Mouse (Mus musculus): ENCODE data around the gene Cd19. TPM values are rescaled to one million over a fixed set of nuclear protein-coding genes. Genes with fewer than 3 reads are reported as not detected.
A peak's percentile ranks its signal among the peaks of the same experiment; 100 is the strongest.

Gene Cd19
- polyA plus RNA-seq, 1 experiment from 2014 or later: not detected

- no peak overlapping the region for H3K27ac ChIP-seq (ENCODE audit: low read depth, low read length)
- peak overlapping the region; percentile 90 for H3K9ac ChIP-seq (ENCODE audit: low read length)
- peak overlapping the region; percentile 84 for H3K4me2 ChIP-seq
- H3K27me3 ChIP-seq (ENCODE audit: control insufficient read depth, insufficient read depth, low read length): no peaks in the 10 kb centered on the region
- peaks cover 9% of the 10 kb centered on the region for H3K4me1 ChIP-seq (ENCODE audit: control insufficient read depth, insufficient read depth, low read length)
- H3K4me3 ChIP-seq (ENCODE audit: low read depth, low read length): peak overlapping the region; percentile 61
- ATAC-seq (ENCODE audit: low FRiP score) (peak; percentile 7; the same call in 1 of the 2 replicates), DNase-seq (ENCODE audit: low spot score, missing footprints) (no peak)
- H3K36me3 ChIP-seq (ENCODE audit: control insufficient read depth, insufficient read depth, low read length): no peaks in the 10 kb centered on the region
- 26% methylated on average over 4 of the region's 4 CpGs for WGBS
- H3K9me3 ChIP-seq (ENCODE audit: control insufficient read depth, low read length): 0 out of 2 replicates have a peak, but pooled peaks cover 3% of the 10 kb centered on the region
Observed at GRCm38 (mm10) chr7:126428154-126428553, 13.5 kb upstream of the Cd19 start.

DNA sequence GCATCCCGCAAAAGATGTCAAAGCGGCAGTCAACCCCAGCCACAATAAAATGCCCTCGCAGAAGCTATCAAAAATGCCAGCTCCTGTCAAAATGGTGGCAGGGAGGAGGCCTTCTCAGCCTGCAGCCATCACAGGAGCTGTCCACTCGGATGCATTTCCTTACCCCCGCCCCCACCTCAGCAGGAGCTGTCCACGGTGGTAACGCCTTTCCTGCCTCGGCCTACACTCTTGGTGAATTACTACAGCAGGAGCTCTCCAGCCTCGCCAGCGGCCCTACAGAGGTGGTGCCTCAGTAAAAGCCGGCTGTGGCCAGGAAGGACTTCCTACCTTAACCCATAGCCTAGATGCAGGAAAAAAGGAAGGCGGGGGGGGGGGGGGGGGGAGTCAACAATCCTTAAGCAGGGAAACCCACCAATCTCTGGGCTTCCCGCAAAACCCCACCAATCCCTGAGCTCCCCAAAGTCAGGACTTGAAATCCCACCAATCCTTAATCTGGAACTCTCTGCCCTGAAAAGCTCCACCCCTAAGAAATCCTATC is 12.7 kb upstream of the Cd19 start:
- H3K9me3 ChIP-seq (ENCODE audit: control insufficient read depth, low read length): 0 out of 2 replicates have a peak, but pooled peaks cover 3% of the 10 kb centered on the region
- no peaks in the 10 kb centered on the region for H3K36me3 ChIP-seq (ENCODE audit: control insufficient read depth, insufficient read depth, low read length)
- no peak overlapping the region for H3K27ac ChIP-seq (ENCODE audit: low read depth, low read length)
- ATAC-seq (ENCODE audit: low FRiP score): no peak
- H3K4me1 ChIP-seq (ENCODE audit: control insufficient read depth, insufficient read depth, low read length): peaks cover 9% of the 10 kb centered on the region
- H3K4me3 ChIP-seq (ENCODE audit: low read depth, low read length): no peak overlapping the region
- no peaks in the 10 kb centered on the region for H3K27me3 ChIP-seq (ENCODE audit: control insufficient read depth, insufficient read depth, low read length)
- no peak overlapping the region for H3K9ac ChIP-seq (ENCODE audit: low read length)
- DNase-seq (ENCODE audit: low spot score, missing footprints): no peak
- H3K4me2 ChIP-seq: no peak overlapping the region
- 72% methylated on average over 12 of the region's 13 CpGs for WGBS

DNA sequence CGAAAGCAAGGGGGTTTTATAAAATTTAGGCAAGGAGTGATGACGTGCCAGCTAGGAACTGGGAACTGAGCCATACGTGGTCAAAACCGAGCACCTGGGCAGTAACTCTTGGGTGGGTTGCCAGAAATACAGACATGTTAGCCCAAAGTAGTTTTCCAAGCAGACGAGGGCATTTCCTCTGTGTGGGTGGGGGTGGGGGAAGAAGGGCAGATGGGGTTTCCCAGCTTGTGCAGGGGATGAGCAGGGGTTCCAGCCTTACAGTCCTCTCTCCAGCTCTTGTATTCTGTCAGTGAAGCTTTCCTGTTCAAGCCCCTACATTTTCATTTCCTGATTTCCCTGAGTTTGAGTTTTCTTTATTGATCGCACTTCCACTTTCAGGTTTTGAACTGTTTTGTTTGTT is 9.5 kb upstream of the Cd19 start:
- Histone ChIP-seq H3K4me3 (ENCODE audit: low read depth, low read length) (no peak overlapping the region), H3K36me3 (ENCODE audit: control insufficient read depth, insufficient read depth, low read length) (no peaks in the 10 kb centered on the region), H3K9ac (ENCODE audit: low read length) (no peak overlapping the region), H3K27me3 (ENCODE audit: control insufficient read depth, insufficient read depth, low read length) (no peaks in the 10 kb centered on the region), H3K4me2 (no peak overlapping the region), H3K27ac (ENCODE audit: low read depth, low read length) (no peak overlapping the region), H3K9me3 (ENCODE audit: control insufficient read depth, low read length) (0 out of 2 replicates have a peak, but pooled peaks cover 3% of the 10 kb centered on the region), H3K4me1 (ENCODE audit: control insufficient read depth, insufficient read depth, low read length) (peaks cover 4% of the 10 kb centered on the region)
- WGBS: 84% methylated on average over 6 of the region's 6 CpGs
- DNase-seq (ENCODE audit: low spot score, missing footprints): no peak
- no peak for ATAC-seq (ENCODE audit: low FRiP score)

GRCm38 (mm10) chr7:126421756-126422155 is 7.1 kb upstream of the Cd19 start:
- no peaks in the 10 kb centered on the region for H3K36me3 ChIP-seq (ENCODE audit: control insufficient read depth, insufficient read depth, low read length)
- H3K4me3 ChIP-seq (ENCODE audit: low read depth, low read length): no peak overlapping the region
- H3K27ac ChIP-seq (ENCODE audit: low read depth, low read length): no peak overlapping the region
- 91% methylated on average over 5 of the region's 5 CpGs for WGBS
- H3K4me2 ChIP-seq: no peak overlapping the region
- H3K9me3 ChIP-seq (ENCODE audit: control insufficient read depth, low read length): 0 out of 2 replicates have a peak, but pooled peaks cover 3% of the 10 kb centered on the region
- H3K27me3 ChIP-seq (ENCODE audit: control insufficient read depth, insufficient read depth, low read length): no peaks in the 10 kb centered on the region
- no peak for DNase-seq (ENCODE audit: low spot score, missing footprints)
- H3K9ac ChIP-seq (ENCODE audit: low read length): no peak overlapping the region
- no peaks in the 10 kb centered on the region; the same call in 1 of the 2 replicates for H3K4me1 ChIP-seq (ENCODE audit: control insufficient read depth, insufficient read depth, low read length)
- ATAC-seq (ENCODE audit: low FRiP score): no peak

GRCm38 (mm10) chr7:126418496-126418895 is 3.8 kb upstream of the Cd19 start:
- Histone ChIP-seq H3K36me3 (ENCODE audit: control insufficient read depth, insufficient read depth, low read length) (no peaks in the 10 kb centered on the region), H3K9ac (ENCODE audit: low read length) (no peak overlapping the region), H3K27me3 (ENCODE audit: control insufficient read depth, insufficient read depth, low read length) (no peaks in the 10 kb centered on the region), H3K4me3 (ENCODE audit: low read depth, low read length) (no peak overlapping the region), H3K27ac (ENCODE audit: low read depth, low read length) (no peak overlapping the region), H3K4me1 (ENCODE audit: control insufficient read depth, insufficient read depth, low read length) (peaks cover 4% of the 10 kb centered on the region), H3K9me3 (ENCODE audit: control insufficient read depth, low read length) (no peaks in the 10 kb centered on the region), H3K4me2 (no peak overlapping the region)
- WGBS: 74% methylated on average over 3 of the region's 3 CpGs
- no peak for ATAC-seq (ENCODE audit: low FRiP score)
- DNase-seq (ENCODE audit: low spot score, missing footprints): no peak

DNA sequence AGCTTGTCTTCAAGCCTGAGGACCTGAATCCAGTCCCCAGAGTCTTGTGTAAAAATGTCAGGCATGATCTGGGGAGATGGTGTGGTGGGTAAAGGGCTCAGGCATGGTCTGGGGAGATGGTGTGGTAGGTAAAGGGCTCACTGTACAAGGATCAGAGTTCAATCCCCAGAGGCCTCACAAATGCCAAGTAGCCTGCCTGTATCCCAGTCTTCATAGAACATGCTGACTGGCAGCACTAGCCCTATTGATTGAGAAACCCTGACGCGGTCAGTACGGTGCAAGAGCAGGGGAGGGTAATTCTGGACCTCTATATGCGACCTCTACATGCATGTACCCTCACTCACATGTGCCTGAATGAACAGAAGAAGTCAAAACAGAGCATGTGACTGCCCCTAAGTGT is 2.9 kb upstream of the Cd19 start:
- WGBS: 80% methylated on average over 4 of the region's 4 CpGs
- DNase-seq (ENCODE audit: low spot score, missing footprints): no peak
- Histone ChIP-seq H3K4me3 (ENCODE audit: low read depth, low read length) (no peak overlapping the region), H3K4me1 (ENCODE audit: control insufficient read depth, insufficient read depth, low read length) (peaks cover 4% of the 10 kb centered on the region), H3K9me3 (ENCODE audit: control insufficient read depth, low read length) (no peaks in the 10 kb centered on the region), H3K36me3 (ENCODE audit: control insufficient read depth, insufficient read depth, low read length) (no peaks in the 10 kb centered on the region), H3K27ac (ENCODE audit: low read depth, low read length) (0 out of 2 replicates have a peak overlapping the region, but pooled peaks have one; percentile 7), H3K4me2 (no peak overlapping the region), H3K9ac (ENCODE audit: low read length) (no peak overlapping the region), H3K27me3 (ENCODE audit: control insufficient read depth, insufficient read depth, low read length) (no peaks in the 10 kb centered on the region)
- ATAC-seq (ENCODE audit: low FRiP score): no peak

- no peaks in the 10 kb centered on the region for H3K9me3 ChIP-seq (ENCODE audit: control insufficient read depth, low read length)
- H3K4me1 ChIP-seq (ENCODE audit: control insufficient read depth, insufficient read depth, low read length): peaks cover 4% of the 10 kb centered on the region
- DNase-seq (ENCODE audit: low spot score, missing footprints) (no peak), ATAC-seq (ENCODE audit: low FRiP score) (no peak)
- no peaks in the 10 kb centered on the region for H3K36me3 ChIP-seq (ENCODE audit: control insufficient read depth, insufficient read depth, low read length)
- no peaks in the 10 kb centered on the region for H3K27me3 ChIP-seq (ENCODE audit: control insufficient read depth, insufficient read depth, low read length)
- 11% methylated on average over 8 of the region's 8 CpGs for WGBS
- peak overlapping the region; percentile 7; the same call in 1 of the 2 replicates for H3K27ac ChIP-seq (ENCODE audit: low read depth, low read length)
- H3K9ac ChIP-seq (ENCODE audit: low read length): no peak overlapping the region
- H3K4me3 ChIP-seq (ENCODE audit: low read depth, low read length): no peak overlapping the region
- H3K4me2 ChIP-seq: no peak overlapping the region
Observed at GRCm38 (mm10) chr7:126417045-126417444, 2.4 kb upstream of the Cd19 start.

DNA sequence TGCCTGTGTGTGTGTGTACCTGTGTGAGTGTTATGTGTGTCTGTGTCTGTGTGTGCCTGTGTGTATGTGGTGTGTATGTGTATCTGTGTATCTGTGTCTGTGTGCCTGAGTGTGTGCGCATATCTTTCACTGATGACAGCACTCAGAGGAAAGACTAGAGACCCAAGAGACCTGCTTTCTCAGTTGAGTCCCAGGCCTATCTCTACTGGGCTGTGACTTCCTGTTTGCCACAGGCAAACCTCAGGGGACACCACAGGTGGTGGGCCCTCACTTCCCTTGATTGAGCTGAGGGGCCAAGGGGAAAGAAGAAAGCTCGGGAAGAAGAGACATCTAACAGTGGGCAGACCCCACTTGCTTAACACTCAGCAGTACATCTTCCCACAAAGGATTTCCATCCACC is 1.9 kb upstream of the Cd19 start:
- peaks cover 4% of the 10 kb centered on the region for H3K4me1 ChIP-seq (ENCODE audit: control insufficient read depth, insufficient read depth, low read length)
- no peak overlapping the region for H3K4me3 ChIP-seq (ENCODE audit: low read depth, low read length)
- H3K9ac ChIP-seq (ENCODE audit: low read length): no peak overlapping the region
- DNase-seq (ENCODE audit: low spot score, missing footprints): no peak
- 51% methylated on average over 2 of the region's 2 CpGs for WGBS
- ATAC-seq (ENCODE audit: low FRiP score): no peak; the same call in 1 of the 2 replicates
- H3K36me3 ChIP-seq (ENCODE audit: control insufficient read depth, insufficient read depth, low read length): no peaks in the 10 kb centered on the region
- no peak overlapping the region for H3K27ac ChIP-seq (ENCODE audit: low read depth, low read length)
- no peak overlapping the region for H3K4me2 ChIP-seq
- H3K9me3 ChIP-seq (ENCODE audit: control insufficient read depth, low read length): no peaks in the 10 kb centered on the region
- no peaks in the 10 kb centered on the region for H3K27me3 ChIP-seq (ENCODE audit: control insufficient read depth, insufficient read depth, low read length)

DNA sequence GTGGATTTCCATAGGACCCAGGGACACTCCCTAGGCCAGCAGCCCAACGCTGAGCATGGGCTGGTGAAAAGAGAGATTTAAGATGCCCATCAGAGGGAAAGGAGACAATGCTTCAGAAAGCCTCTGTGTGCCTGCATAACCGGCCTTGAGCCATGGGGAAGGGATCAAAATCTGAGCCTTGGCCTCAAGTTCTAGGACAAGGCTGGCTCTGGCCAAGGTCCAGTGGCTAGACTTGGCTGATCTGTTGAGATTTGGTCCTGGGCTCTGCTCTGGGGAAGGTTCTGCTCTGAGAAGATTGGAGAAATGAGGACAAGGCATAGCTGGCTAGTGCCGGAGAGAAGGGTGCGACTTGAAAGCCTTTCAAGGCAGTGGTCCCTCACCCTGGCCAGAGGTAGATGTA is 3.6 kb downstream of the Cd19 start:
- Histone ChIP-seq H3K4me2 (no peak overlapping the region), H3K4me1 (ENCODE audit: control insufficient read depth, insufficient read depth, low read length) (no peaks in the 10 kb centered on the region), H3K9me3 (ENCODE audit: control insufficient read depth, low read length) (no peaks in the 10 kb centered on the region), H3K9ac (ENCODE audit: low read length) (no peak overlapping the region), H3K4me3 (ENCODE audit: low read depth, low read length) (no peak overlapping the region), H3K36me3 (ENCODE audit: control insufficient read depth, insufficient read depth, low read length) (no peaks in the 10 kb centered on the region), H3K27ac (ENCODE audit: low read depth, low read length) (no peak overlapping the region), H3K27me3 (ENCODE audit: control insufficient read depth, insufficient read depth, low read length) (no peaks in the 10 kb centered on the region)
- 88% methylated on average over 4 of the region's 4 CpGs for WGBS
- no peak for DNase-seq (ENCODE audit: low spot score, missing footprints)
- no peak for ATAC-seq (ENCODE audit: low FRiP score)

All from midbrain, embryonic 11.5 days (tissue).